Mouse (Mus musculus) neural tube, embryonic 10.5 days (tissue): ENCODE data around the gene Ddc.

Experiments used
- DNase-seq: peaks from one replicate; pipeline ENCODE4 v3.0.0-alpha.2; 2017; ENCODE audit warnings: low spot score; ENCODE audit errors: extremely low spot score

Ddc gene

GRCm38 (mm10) chr11:11907703-11908413 lies 9.9 kb upstream of the Ddc start:
- DNase-seq = no peak

GRCm38 (mm10) chr11:11905518-11905917 lies 7.6 kb upstream of the Ddc start:
- no peak for DNase-seq

- no peak for DNase-seq
Measured at GRCm38 (mm10) chr11:11904995-11905394, 7.1 kb upstream of the Ddc start.

GRCm38 (mm10) chr11:11901509-11901908 lies 3.6 kb upstream of the Ddc start:
- DNase-seq = no peak

GRCm38 (mm10) chr11:11898496-11898895 lies 552 bp upstream of the Ddc start:
- no peak for DNase-seq

GRCm38 (mm10) chr11:11895479-11895878 lies 2.5 kb downstream of the Ddc start:
- DNase-seq = no peak

GRCm38 (mm10) chr11:11893769-11894168 lies 4.2 kb downstream of the Ddc start:
- DNase-seq = no peak

- no peak for DNase-seq
Measured at GRCm38 (mm10) chr11:11892993-11893602, 4.8 kb downstream of the Ddc start.

GRCm38 (mm10) chr11:11891832-11892231 lies 6.1 kb downstream of the Ddc start:
- no peak for DNase-seq

GRCm38 (mm10) chr11:11890139-11890741 lies 7.7 kb downstream of the Ddc start:
- DNase-seq = no peak

GRCm38 (mm10) chr11:11888727-11889126 lies 9.2 kb downstream of the Ddc start:
- no peak for DNase-seq

- no peak for DNase-seq
Measured at GRCm38 (mm10) chr11:11888051-11888450, 9.9 kb downstream of the Ddc start.

GRCm38 (mm10) chr11:11886403-11886998 lies 11.4 kb downstream of the Ddc start:
- no peak for DNase-seq

- no peak for DNase-seq
Measured at GRCm38 (mm10) chr11:11885921-11886320, 12.0 kb downstream of the Ddc start.

- DNase-seq = no peak
Measured at GRCm38 (mm10) chr11:11885246-11885643, 12.7 kb downstream of the Ddc start.

GRCm38 (mm10) chr11:11884533-11885245 lies 13.3 kb downstream of the Ddc start:
- DNase-seq = no peak

- DNase-seq = no peak
Measured at GRCm38 (mm10) chr11:11881783-11882155, 16.2 kb downstream of the Ddc start.

GRCm38 (mm10) chr11:11881026-11881782 lies 16.7 kb downstream of the Ddc start:
- no peak for DNase-seq

- no peak for DNase-seq
Measured at GRCm38 (mm10) chr11:11880351-11880750, 17.6 kb downstream of the Ddc start.

- no peak for DNase-seq
Measured at GRCm38 (mm10) chr11:11879699-11880002, 18.3 kb downstream of the Ddc start.

GRCm38 (mm10) chr11:11878981-11879698 lies 18.8 kb downstream of the Ddc start:
- no peak for DNase-seq
